Mouse (Mus musculus) neural tube, embryonic 12.5 days (tissue): ENCODE measurements around the gene Fgd2. TPM values are rescaled to one million over a fixed set of nuclear protein-coding genes. Genes with fewer than 3 reads are reported as not detected.

Experiments
- ATAC-seq: fragments of 200-750 bp; cut with Nextera tagmentation; 2 replicates; pipeline ENCODE4 v1.8.0; 2017; ENCODE audit warnings: low read depth, mild to moderate bottlenecking, moderate TSS enrichment, moderate library complexity; ENCODE audit not compliant: low FRiP score
- H3K27ac ChIP-seq: fragments of 300-500 bp; sonication (generic); 2 replicates; pipeline ENCODE4 v1.5.1; 2016
- H3K27me3 ChIP-seq: fragments of 300-500 bp; sonication (generic); replicated peaks from 2 replicates; pipeline ENCODE4 v1.6.1; 2016; ENCODE audit warnings: mild to moderate bottlenecking
- H3K36me3 ChIP-seq: fragments of 300-500 bp; sonication (generic); 2 replicates; pipeline ENCODE4 v1.6.1; 2016; ENCODE audit warnings: mild to moderate bottlenecking
- H3K4me1 ChIP-seq: fragments of 300-500 bp; sonication (generic); 2 replicates; pipeline ENCODE4 v1.6.1; 2016
- H3K4me2 ChIP-seq: fragments of 300-500 bp; sonication (generic); replicated peaks from 2 replicates; pipeline ENCODE4 v1.6.1; 2016; ENCODE audit warnings: mild to moderate bottlenecking
- H3K4me3 ChIP-seq: fragments of 300-500 bp; sonication (generic); 2 replicates; pipeline ENCODE4 v1.5.1; 2016
- H3K9ac ChIP-seq: fragments of 300-500 bp; sonication (generic); 2 replicates; pipeline ENCODE4 v1.6.1; 2016; ENCODE audit warnings: mild to moderate bottlenecking
- H3K9me3 ChIP-seq: fragments of 300-500 bp; sonication (generic); 2 replicates; pipeline ENCODE4 v1.6.1; 2016; ENCODE audit warnings: mild to moderate bottlenecking
- WGBS: fragments of 180-500 bp; shearing (Covaris S2); methylation state at CpG from one replicate; pipeline ENCODE4 v1.1.7; 2016; 5-methylcytosine and 5-hydroxymethylcytosine counted together
- polyA plus RNA-seq: library from polyadenylated mRNA; unstranded; fragments of >200 nt; fragmentation: Nextera tagmentation; extraction: Ambion mirVana; gene quantifications from 2 replicates; pipeline ENCODE4 v1.2.1, GENCODE M21; 2016

Gene Fgd2
- polyA plus RNA-seq, 1 experiment from 2014 or later, result 3.7 TPM

- H3K4me1 ChIP-seq, result no peaks in the 10 kb centered on the region
- H3K27me3 ChIP-seq, result no peaks in the 10 kb centered on the region
- no peak for ATAC-seq
- no peak overlapping the region for H3K27ac ChIP-seq
- H3K4me3 ChIP-seq, result no peak overlapping the region
- H3K36me3 ChIP-seq, result no peaks in the 10 kb centered on the region
- WGBS, result 94% methylated on average over 13 of the region's 13 CpGs
- H3K4me2 ChIP-seq, result no peak overlapping the region
- H3K9me3 ChIP-seq, result no peaks in the 10 kb centered on the region
- H3K9ac ChIP-seq, result no peak overlapping the region
Observed at GRCm38 (mm10) chr17:29408364-29408763, 47.6 kb downstream of the Fgd2 start.

- no peak overlapping the region for H3K4me3 ChIP-seq
- no peak overlapping the region for H3K9ac ChIP-seq
- H3K27me3 ChIP-seq, result no peaks in the 10 kb centered on the region
- no peaks in the 10 kb centered on the region for H3K4me1 ChIP-seq
- H3K9me3 ChIP-seq, result no peaks in the 10 kb centered on the region
- ATAC-seq, result no peak
- H3K36me3 ChIP-seq, result no peaks in the 10 kb centered on the region
- 58% methylated on average over 5 of the region's 5 CpGs for WGBS
- no peak overlapping the region for H3K4me2 ChIP-seq
- H3K27ac ChIP-seq, result no peak overlapping the region
Observed at GRCm38 (mm10) chr17:29409800-29410343, 49.2 kb downstream of the Fgd2 start.

- no peak overlapping the region for H3K27ac ChIP-seq
- no peaks in the 10 kb centered on the region for H3K9me3 ChIP-seq
- 42% methylated on average over 8 of the region's 8 CpGs for WGBS
- H3K27me3 ChIP-seq, result peaks cover 7% of the 10 kb centered on the region; the same call in 1 of the 2 replicates
- H3K9ac ChIP-seq, result no peak overlapping the region
- H3K4me3 ChIP-seq, result no peak overlapping the region
- peaks cover 8% of the 10 kb centered on the region for H3K4me1 ChIP-seq
- no peak overlapping the region for H3K4me2 ChIP-seq
- no peak for ATAC-seq
- H3K36me3 ChIP-seq, result no peaks in the 10 kb centered on the region
Observed at GRCm38 (mm10) chr17:29411821-29412425, 51.2 kb downstream of the Fgd2 start.

- Histone ChIP-seq H3K4me2 (no peak overlapping the region), H3K36me3 (no peaks in the 10 kb centered on the region), H3K9ac (no peak overlapping the region), H3K4me1 (peaks cover 8% of the 10 kb centered on the region), H3K9me3 (no peaks in the 10 kb centered on the region), H3K4me3 (no peak overlapping the region), H3K27me3 (peaks cover 7% of the 10 kb centered on the region; the same call in 1 of the 2 replicates), H3K27ac (no peak overlapping the region)
- 93% methylated on average over 2 of the region's 2 CpGs for WGBS
- no peak for ATAC-seq
Observed at GRCm38 (mm10) chr17:29414566-29414965, 53.9 kb downstream of the Fgd2 start.

GRCm38 (mm10) chr17:29415761-29416662 lies 55.3 kb downstream of the Fgd2 start:
- Histone ChIP-seq H3K9me3 (no peaks in the 10 kb centered on the region), H3K4me2 (peak overlapping the region; percentile 55), H3K9ac (peak overlapping the region; percentile 29; the same call in 1 of the 2 replicates), H3K27ac (peak overlapping the region; percentile 42; the same call in 1 of the 2 replicates), H3K4me1 (peaks cover 8% of the 10 kb centered on the region), H3K36me3 (no peaks in the 10 kb centered on the region), H3K4me3 (0 out of 2 replicates have a peak overlapping the region, but pooled peaks have one; percentile 9), H3K27me3 (peaks cover 7% of the 10 kb centered on the region; the same call in 1 of the 2 replicates)
- ATAC-seq, result peak; percentile 44; the same call in 1 of the 2 replicates
- 13% methylated on average over 29 of the region's 31 CpGs for WGBS

- Histone ChIP-seq H3K27ac (no peak overlapping the region), H3K4me1 (peaks cover 8% of the 10 kb centered on the region), H3K27me3 (peaks cover 7% of the 10 kb centered on the region; the same call in 1 of the 2 replicates), H3K36me3 (no peaks in the 10 kb centered on the region), H3K9ac (no peak overlapping the region), H3K4me3 (no peak overlapping the region), H3K9me3 (no peaks in the 10 kb centered on the region), H3K4me2 (no peak overlapping the region; the same call in 1 of the 2 replicates)
- ATAC-seq, result no peak
- WGBS, result 61% methylated on average over 5 of the region's 5 CpGs
Observed at GRCm38 (mm10) chr17:29416757-29417156, 56.0 kb downstream of the Fgd2 start.

GRCm38 (mm10) chr17:29418758-29419380 lies 58.2 kb downstream of the Fgd2 start:
- Histone ChIP-seq H3K27ac (no peak overlapping the region), H3K27me3 (peaks cover 7% of the 10 kb centered on the region; the same call in 1 of the 2 replicates), H3K4me1 (peaks cover 8% of the 10 kb centered on the region), H3K9ac (no peak overlapping the region), H3K36me3 (no peaks in the 10 kb centered on the region), H3K4me3 (no peak overlapping the region), H3K9me3 (no peaks in the 10 kb centered on the region), H3K4me2 (no peak overlapping the region)
- 87% methylated on average over 3 of the region's 3 CpGs for WGBS
- no peak for ATAC-seq

GRCm38 (mm10) chr17:29419976-29420739 lies 59.4 kb downstream of the Fgd2 start:
- no peak overlapping the region for H3K27ac ChIP-seq
- no peak overlapping the region for H3K4me2 ChIP-seq
- no peak overlapping the region for H3K9ac ChIP-seq
- no peak overlapping the region for H3K4me3 ChIP-seq
- no peaks in the 10 kb centered on the region for H3K36me3 ChIP-seq
- H3K9me3 ChIP-seq, result no peaks in the 10 kb centered on the region
- H3K4me1 ChIP-seq, result peaks cover 8% of the 10 kb centered on the region
- no peak for ATAC-seq
- H3K27me3 ChIP-seq, result peaks cover 7% of the 10 kb centered on the region; the same call in 1 of the 2 replicates
- WGBS, result 82% methylated on average over 12 of the region's 12 CpGs

GRCm38 (mm10) chr17:29421319-29421718 lies 60.6 kb downstream of the Fgd2 start:
- no peak overlapping the region for H3K27ac ChIP-seq
- ATAC-seq, result no peak
- H3K9me3 ChIP-seq, result no peaks in the 10 kb centered on the region
- WGBS, result 81% methylated on average over 3 of the region's 3 CpGs
- no peak overlapping the region for H3K4me2 ChIP-seq
- no peak overlapping the region for H3K4me3 ChIP-seq
- no peaks in the 10 kb centered on the region for H3K27me3 ChIP-seq
- no peaks in the 10 kb centered on the region for H3K36me3 ChIP-seq
- peaks cover 2% of the 10 kb centered on the region for H3K4me1 ChIP-seq
- H3K9ac ChIP-seq, result no peak overlapping the region

- H3K4me3 ChIP-seq, result no peak overlapping the region
- H3K9me3 ChIP-seq, result no peaks in the 10 kb centered on the region
- no peaks in the 10 kb centered on the region for H3K27me3 ChIP-seq
- ATAC-seq, result no peak
- no peak overlapping the region for H3K27ac ChIP-seq
- no peaks in the 10 kb centered on the region for H3K4me1 ChIP-seq
- H3K36me3 ChIP-seq, result no peaks in the 10 kb centered on the region
- no peak overlapping the region for H3K9ac ChIP-seq
- H3K4me2 ChIP-seq, result no peak overlapping the region
- WGBS, result 88% methylated on average over 6 of the region's 6 CpGs
Observed at GRCm38 (mm10) chr17:29422337-29422736, 61.6 kb downstream of the Fgd2 start.

GRCm38 (mm10) chr17:29422912-29423504 lies 62.3 kb downstream of the Fgd2 start:
- ATAC-seq, result no peak
- Histone ChIP-seq H3K9ac (no peak overlapping the region), H3K36me3 (no peaks in the 10 kb centered on the region), H3K27ac (no peak overlapping the region), H3K27me3 (no peaks in the 10 kb centered on the region), H3K4me2 (no peak overlapping the region), H3K4me1 (no peaks in the 10 kb centered on the region), H3K4me3 (no peak overlapping the region), H3K9me3 (no peaks in the 10 kb centered on the region)
- 88% methylated on average over 8 of the region's 8 CpGs for WGBS
